Mouse (Mus musculus) testis, adult 2 months (tissue): ENCODE measurements around the gene Eif2d. TPM values are rescaled to one million over a fixed set of nuclear protein-coding genes. Genes with fewer than 3 reads are reported as not detected.

ENCODE experiments used
- H3K27ac ChIP-seq: fragments of 200-500 bp; 2 replicates; pipeline ENCODE4 v1.5.1; 2012; ENCODE audit warnings: low read depth, low read length; ENCODE audit not compliant: control insufficient read depth, insufficient read depth
- H3K27me3 ChIP-seq: fragments of 200-500 bp; 2 replicates; pipeline ENCODE4 v1.6.1; 2012; ENCODE audit warnings: mild to moderate bottlenecking, low read length, moderate library complexity; ENCODE audit not compliant: control insufficient read depth, insufficient read depth
- H3K36me3 ChIP-seq: fragments of 200-500 bp; 2 replicates; pipeline ENCODE4 v1.6.1; 2012; ENCODE audit warnings: mild to moderate bottlenecking, low read length; ENCODE audit not compliant: control insufficient read depth, insufficient read depth
- H3K4me1 ChIP-seq: fragments of 200-500 bp; 2 replicates; pipeline ENCODE4 v1.6.1; 2012; ENCODE audit warnings: low read length; ENCODE audit not compliant: control insufficient read depth, insufficient read depth
- H3K4me3 ChIP-seq: fragments of 200-500 bp; 2 replicates; pipeline ENCODE4 v1.5.1; 2012; ENCODE audit warnings: low read depth, mild to moderate bottlenecking, low read length, moderate library complexity, mixed read lengths; ENCODE audit not compliant: control insufficient read depth
- CTCF ChIP-seq: fragments of 200-500 bp; IDR thresholded peaks from 2 replicates; pipeline ENCODE4 v1.5.1; 2012; ENCODE audit warnings: low read depth, mild to moderate bottlenecking, inconsistent platforms, low read length, moderate library complexity; ENCODE audit not compliant: control insufficient read depth, insufficient read depth, insufficient replicate concordance
- POLR2A ChIP-seq: fragments of 200-500 bp; IDR thresholded peaks from 2 replicates; pipeline ENCODE4 v1.6.1; 2012; ENCODE audit warnings: low read depth, mild to moderate bottlenecking, inconsistent platforms, low read length, moderate library complexity; ENCODE audit not compliant: control insufficient read depth
- polyA plus RNA-seq: library from polyadenylated mRNA; depleted of rRNA; stranded (reverse); fragments of >200 nt; gene quantifications from 2 replicates; pipeline ENCODE4 v1.2.3, GENCODE M21; 2012

Eif2d gene
- polyA plus RNA-seq, 1 experiment: 18.1 TPM

- H3K27ac ChIP-seq: no peak overlapping the region; the same call in 1 of the 2 replicates
These were observed 47.6 kb downstream of the Eif2d start for GRCm38 (mm10) chr1:131200588-131200987.

GRCm38 (mm10) chr1:131201391-131201790 lies 48.4 kb downstream of the Eif2d start:
- no peaks in the 10 kb centered on the region for H3K27me3 ChIP-seq
- no peak overlapping the region for H3K4me3 ChIP-seq
- no peak overlapping the region for H3K27ac ChIP-seq
- H3K36me3 ChIP-seq: no peaks in the 10 kb centered on the region
- TF ChIP-seq POLR2A (no peak), CTCF (no peak)
- H3K4me1 ChIP-seq: peaks cover 9% of the 10 kb centered on the region

More at GRCm38 (mm10) chr1:131200588-131200987, 47.6 kb downstream of the Eif2d start:
- no peaks in the 10 kb centered on the region for H3K27me3 ChIP-seq
- peaks cover 9% of the 10 kb centered on the region for H3K4me1 ChIP-seq
- no peak overlapping the region for H3K4me3 ChIP-seq
- TF ChIP-seq POLR2A (no peak), CTCF (no peak)
- no peaks in the 10 kb centered on the region for H3K36me3 ChIP-seq

GRCm38 (mm10) chr1:131204461-131204860 lies 51.5 kb downstream of the Eif2d start:
- Histone ChIP-seq H3K27me3 (no peaks in the 10 kb centered on the region), H3K4me1 (peaks cover 7% of the 10 kb centered on the region), H3K4me3 (no peak overlapping the region), H3K36me3 (no peaks in the 10 kb centered on the region), H3K27ac (no peak overlapping the region)
- TF ChIP-seq POLR2A (no peak), CTCF (no peak)

- TF ChIP-seq CTCF: no peak
- no peak for TF ChIP-seq POLR2A
- peak overlapping the region; percentile 43 for H3K4me3 ChIP-seq
- H3K27ac ChIP-seq: no peak overlapping the region
- H3K36me3 ChIP-seq: no peaks in the 10 kb centered on the region
- no peaks in the 10 kb centered on the region for H3K4me1 ChIP-seq
- no peaks in the 10 kb centered on the region for H3K27me3 ChIP-seq
These were observed 53.4 kb downstream of the Eif2d start for GRCm38 (mm10) chr1:131206342-131206741.

- Histone ChIP-seq H3K27ac (no peak overlapping the region), H3K27me3 (no peaks in the 10 kb centered on the region)
- TF ChIP-seq CTCF (peak; percentile 35; the same call in 1 of the 2 replicates), POLR2A (no peak)
These were observed 54.5 kb downstream of the Eif2d start for GRCm38 (mm10) chr1:131207531-131207930.

GRCm38 (mm10) chr1:131208081-131208480 lies 55.1 kb downstream of the Eif2d start:
- Histone ChIP-seq H3K36me3 (no peaks in the 10 kb centered on the region), H3K4me3 (no peak overlapping the region), H3K4me1 (no peaks in the 10 kb centered on the region; the same call in 1 of the 2 replicates), H3K27me3 (no peaks in the 10 kb centered on the region), H3K27ac (no peak overlapping the region)
- TF ChIP-seq CTCF (no peak), POLR2A (no peak)

More at GRCm38 (mm10) chr1:131207531-131207930, 54.5 kb downstream of the Eif2d start:
- H3K4me3 ChIP-seq: no peak overlapping the region
- no peaks in the 10 kb centered on the region for H3K4me1 ChIP-seq
- no peaks in the 10 kb centered on the region for H3K36me3 ChIP-seq

GRCm38 (mm10) chr1:131208800-131209199 lies 55.8 kb downstream of the Eif2d start:
- no peak overlapping the region for H3K27ac ChIP-seq
- TF ChIP-seq CTCF: no peak
- no peak for TF ChIP-seq POLR2A
- H3K4me1 ChIP-seq: no peaks in the 10 kb centered on the region; the same call in 1 of the 2 replicates
- no peaks in the 10 kb centered on the region for H3K27me3 ChIP-seq
- H3K36me3 ChIP-seq: no peaks in the 10 kb centered on the region
- no peak overlapping the region for H3K4me3 ChIP-seq
